Mouse (Mus musculus) layer of hippocampus, postnatal 36 days (tissue): ENCODE data around the gene Rdh1. TPM values are rescaled to one million over a fixed set of nuclear protein-coding genes. Genes with fewer than 3 reads are reported as not detected.
A peak's percentile ranks its signal among the peaks of the same experiment; 100 is the strongest.

Experiments used
- DNase-seq, 2 experiments: peaks; one replicate each; pipeline ENCODE4 v3.0.0; 2022
- total RNA-seq, 2 experiments: library from RNA; stranded (reverse); gene quantifications; 2 replicates each; pipeline ENCODE4 v1.2.3; 2021

The Rdh1 gene
- total RNA-seq: under 1 TPM; 0.13 to 0.15 TPM

GRCm38 (mm10) chr10:127759181-127760110 is at the start of gene Rdh1, which contains the start of gene Rdh16f1:
Rdh1 (plus strand) TSS chr10:127759721.
Rdh16f1 (plus strand) TSS chr10:127759787.
- no peak for DNase-seq

GRCm38 (mm10) chr10:127710331-127710730 is 49.2 kb upstream of the Rdh1 start:
- no peak for DNase-seq

GRCm38 (mm10) chr10:127712736-127713135 is 46.8 kb upstream of the Rdh1 start:
- DNase-seq: no peak

GRCm38 (mm10) chr10:127721671-127722418 is 37.7 kb upstream of the Rdh1 start:
- peak in 1 of 2 experiments; percentile 21 for DNase-seq

DNA sequence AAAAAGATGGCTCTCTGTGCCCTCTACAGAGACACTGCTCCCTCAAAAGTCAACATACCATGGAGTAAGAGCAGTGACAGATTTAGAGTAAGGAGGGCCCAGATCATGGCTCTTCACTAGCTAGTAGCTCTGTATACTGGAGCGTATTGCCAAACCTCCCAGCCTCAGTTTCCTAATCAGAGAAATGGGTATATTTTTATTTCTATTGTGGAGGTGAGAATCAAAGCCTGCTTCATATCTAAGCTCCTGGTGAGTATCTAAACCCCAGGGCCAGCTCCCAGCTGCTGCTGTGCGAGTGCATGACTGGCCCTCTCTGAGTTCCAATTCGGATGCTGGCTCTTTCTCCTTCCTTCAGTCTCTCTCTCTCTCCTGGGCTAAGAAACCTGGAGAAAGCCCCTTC is 35.3 kb upstream of the Rdh1 start, which contains the start of gene Tac2:
Gene Tac2, plus strand, starts transcription at position 301 of the 400 bp plus-strand sequence.
- no peak for DNase-seq

DNA sequence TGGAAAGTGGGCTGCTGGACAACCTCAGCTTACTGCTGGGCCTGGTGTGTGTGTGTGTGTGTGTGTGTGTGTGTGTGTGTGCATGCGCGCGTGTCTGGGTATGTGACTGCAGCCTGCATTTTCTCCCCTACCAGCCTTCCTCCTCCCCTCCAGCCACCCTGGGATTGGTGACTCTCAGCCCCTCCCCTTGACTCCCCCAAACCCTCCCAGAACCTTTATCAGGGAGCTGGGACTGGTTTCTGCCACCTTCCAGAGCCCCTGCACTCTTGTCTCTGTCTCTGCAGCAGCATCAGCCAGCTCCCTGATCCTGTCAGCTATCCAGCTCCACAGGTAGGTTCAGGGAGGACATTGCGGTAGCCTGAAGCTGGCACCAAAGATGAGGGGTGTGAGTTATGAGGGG is 34.4 kb upstream of the Rdh1 start:
- no peak for DNase-seq

DNA sequence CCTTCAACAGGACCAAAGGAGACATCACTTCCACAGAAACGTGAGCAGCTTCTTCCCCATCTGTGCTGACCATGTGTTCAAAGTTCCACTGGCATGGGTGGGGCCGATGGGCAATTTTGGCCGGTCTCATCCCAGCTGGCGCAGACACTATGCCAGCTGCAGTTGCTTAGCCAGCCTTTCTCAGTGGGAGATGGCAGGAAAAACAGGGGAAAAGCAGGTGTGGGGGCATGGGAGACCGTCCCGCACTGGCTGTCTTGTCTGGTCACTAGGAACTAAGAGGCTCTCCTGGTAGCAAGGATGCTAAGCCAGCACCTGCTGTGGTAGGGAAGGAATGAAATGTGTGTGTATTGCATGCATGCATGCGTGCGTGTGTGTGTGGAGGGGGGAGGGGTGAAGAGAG is 31.1 kb upstream of the Rdh1 start:
- DNase-seq: no peak

DNA sequence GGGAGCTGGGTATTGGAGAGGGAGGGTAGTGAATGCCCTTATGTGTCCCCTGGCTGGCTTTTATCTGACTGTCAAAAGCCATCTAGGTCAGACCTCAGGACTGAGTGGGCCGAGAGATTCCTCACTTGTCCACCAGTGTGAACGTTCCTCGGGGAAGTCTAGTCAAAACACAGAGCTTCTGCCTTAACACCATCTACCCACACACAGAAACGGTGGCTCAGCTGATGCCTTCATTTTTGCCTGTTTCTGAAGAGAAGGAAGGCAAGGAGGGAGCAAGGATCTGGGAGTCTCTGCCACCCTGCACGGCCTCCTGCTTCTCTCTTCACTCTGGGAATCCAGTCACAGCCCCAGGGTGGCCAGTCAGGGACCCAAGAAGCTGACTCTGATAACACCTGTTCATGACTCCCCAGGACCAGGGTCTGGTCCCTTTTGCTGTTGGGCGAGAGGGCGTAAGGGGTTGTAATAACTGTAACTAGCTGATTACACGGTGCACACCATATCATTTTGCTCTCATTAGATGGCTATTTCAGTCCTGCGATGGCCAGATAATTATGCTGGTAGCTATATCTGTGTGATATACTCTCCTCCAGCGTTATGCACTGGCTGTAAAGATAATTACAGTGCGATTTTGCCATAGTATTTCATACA is 29.1 kb upstream of the Rdh1 start:
- no peak for DNase-seq

- no peak for DNase-seq
Measured at GRCm38 (mm10) chr10:127730933-127731310, 28.6 kb upstream of the Rdh1 start.

DNA sequence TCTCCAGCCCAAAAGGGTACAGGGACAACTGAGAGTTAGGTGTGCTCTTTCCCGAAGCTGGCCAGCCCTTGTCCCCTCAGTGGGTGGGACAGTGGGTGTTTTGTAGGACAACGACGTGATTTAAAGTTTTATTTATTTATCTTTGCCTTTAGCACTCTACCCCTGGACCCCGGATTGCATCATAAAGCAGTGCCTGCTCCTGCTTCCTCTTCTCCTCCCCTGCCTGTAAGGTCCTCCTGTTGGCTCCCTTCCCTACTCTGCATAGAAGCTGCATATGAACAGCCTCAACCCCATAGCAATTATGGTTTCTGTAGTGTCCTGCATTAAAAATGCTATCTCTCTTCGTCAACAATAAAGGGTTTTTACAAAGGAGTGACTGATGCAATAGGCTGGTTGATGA is 28.1 kb upstream of the Rdh1 start:
- DNase-seq: no peak

GRCm38 (mm10) chr10:127734434-127734833 is 25.1 kb upstream of the Rdh1 start:
- DNase-seq: no peak

GRCm38 (mm10) chr10:127736266-127736665 is 23.3 kb upstream of the Rdh1 start:
- DNase-seq: no peak

GRCm38 (mm10) chr10:127736916-127737315 is 22.6 kb upstream of the Rdh1 start:
- no peak for DNase-seq

DNA sequence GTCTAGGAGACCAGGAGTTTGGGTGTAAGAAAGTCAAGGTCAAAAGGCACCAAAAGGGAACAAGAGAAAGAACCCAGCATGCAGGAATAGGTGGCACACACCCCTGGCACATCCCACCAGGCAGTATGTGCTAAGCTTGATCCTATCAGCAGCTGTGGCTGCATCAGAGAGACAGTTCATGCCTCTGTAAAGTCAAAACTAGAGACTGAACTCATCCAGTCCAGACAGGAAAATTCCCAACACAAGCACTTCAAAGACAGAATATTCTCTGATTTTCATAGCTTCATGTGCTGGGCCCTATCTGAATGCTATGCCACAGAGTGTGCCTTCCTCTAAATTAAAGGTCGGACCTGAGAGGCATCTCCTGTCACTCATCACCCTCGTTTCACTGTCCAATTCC is 22.0 kb upstream of the Rdh1 start:
- DNase-seq: no peak

- DNase-seq: no peak
Measured at GRCm38 (mm10) chr10:127738151-127738882, 21.2 kb upstream of the Rdh1 start.

DNA sequence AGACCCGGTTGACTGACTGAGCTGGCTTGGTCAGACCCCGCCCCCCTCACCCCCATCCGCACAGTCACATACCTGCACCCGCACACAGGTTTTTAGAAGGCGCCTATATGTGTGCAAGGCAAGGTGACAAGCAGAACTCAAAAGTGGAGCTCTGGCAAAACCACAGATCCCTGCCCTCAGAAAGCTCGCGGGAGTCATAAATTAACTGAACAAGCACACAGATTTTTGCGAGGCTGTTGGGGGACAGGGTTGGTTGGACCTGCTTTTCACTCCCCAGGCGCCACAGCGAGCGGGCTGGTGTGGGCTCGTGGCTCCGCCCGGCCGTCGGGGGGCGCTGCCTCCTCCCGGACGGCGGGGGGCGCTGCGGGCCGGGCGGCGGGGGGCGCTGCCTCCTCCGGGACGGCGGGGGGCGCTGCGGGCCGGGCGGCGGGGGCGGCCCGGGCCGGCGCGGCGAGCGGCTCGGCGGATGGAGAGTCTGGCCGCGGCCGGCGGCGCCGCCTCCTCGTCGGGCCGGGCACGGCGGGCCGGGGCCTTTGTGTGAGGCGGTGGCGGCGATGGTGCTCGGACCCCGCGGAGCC is 20.3 kb upstream of the Rdh1 start, which contains the start of gene Zbtb39:
Gene Zbtb39, plus strand, starts transcription at position 456 of the 578 bp plus-strand sequence.
- DNase-seq: peak; percentile 71 to 73

- no peak for DNase-seq
Measured at GRCm38 (mm10) chr10:127739661-127740161, 19.8 kb upstream of the Rdh1 start.

DNA sequence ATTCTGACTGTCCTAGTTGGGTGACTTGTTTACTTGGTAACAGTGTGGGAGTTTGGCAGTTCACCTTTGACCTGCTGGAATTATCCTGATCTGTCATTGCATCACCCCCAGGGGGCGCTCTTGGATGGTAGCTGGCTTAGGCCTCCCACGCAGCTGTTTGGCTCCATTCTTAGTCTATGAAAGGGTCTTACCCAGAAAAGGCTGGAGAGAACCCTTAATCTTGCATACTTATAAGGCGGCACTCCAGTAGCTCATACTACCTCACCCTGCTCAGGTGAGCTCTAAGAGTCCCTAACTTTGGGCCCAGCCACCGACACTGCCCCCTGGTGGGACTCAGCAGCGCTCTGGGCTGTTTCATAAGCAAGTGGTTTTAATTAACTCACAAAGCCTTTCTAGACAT is 14.9 kb upstream of the Rdh1 start:
- DNase-seq: no peak

GRCm38 (mm10) chr10:127745886-127746285 is 13.6 kb upstream of the Rdh1 start:
- no peak for DNase-seq

DNA sequence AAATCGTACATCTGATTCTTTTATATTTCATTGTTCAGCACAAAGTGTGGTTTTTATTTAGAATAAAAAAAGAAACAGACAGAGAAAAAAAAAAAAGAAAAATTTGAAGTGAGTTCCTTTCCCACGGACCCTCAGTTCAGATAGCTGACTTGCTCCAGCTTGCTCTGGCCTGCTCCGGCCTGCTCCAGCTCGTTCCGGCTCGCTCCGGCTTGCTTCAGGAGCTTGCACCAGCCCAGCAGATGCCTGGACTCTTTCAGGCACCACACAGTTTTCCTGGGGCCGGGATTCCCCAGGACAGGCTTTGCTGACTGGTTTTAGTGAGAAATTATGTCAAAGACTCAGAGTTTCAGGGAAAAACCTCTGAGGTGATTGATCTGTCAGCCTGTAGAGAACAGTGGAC is 12.3 kb upstream of the Rdh1 start:
- DNase-seq: no peak

GRCm38 (mm10) chr10:127748847-127749612 is 10.5 kb upstream of the Rdh1 start:
- no peak for DNase-seq
